Mouse (Mus musculus) stomach, postnatal 0 days (tissue): ENCODE measurements around the gene Fdxr.

Source experiments
- CTCF ChIP-seq: IDR thresholded peaks from 2 replicates; pipeline ENCODE4 v1.5.1; 2016; ENCODE audit warnings: antibody characterized with exemption, low read depth, mild to moderate bottlenecking, moderate library complexity
- EP300 ChIP-seq: optimal IDR thresholded peaks from 2 replicates; pipeline ENCODE3; 2016; ENCODE audit warnings: antibody characterized with exemption

- no peak for TF ChIP-seq CTCF
- no peak for TF ChIP-seq EP300
Observed at GRCm38 (mm10) chr11:115271481-115271880, 5.4 kb downstream of the Fdxr start.
